Mouse (Mus musculus) spleen, postnatal 4 days (tissue): ENCODE measurements around the gene Ift43.

Experiments used
- DNase-seq, 2 experiments: peaks; one replicate each; pipeline ENCODE4 v3.0.0; 2022; ENCODE audit warnings: low spot score in 2 of 2

Ift43 gene

DNA sequence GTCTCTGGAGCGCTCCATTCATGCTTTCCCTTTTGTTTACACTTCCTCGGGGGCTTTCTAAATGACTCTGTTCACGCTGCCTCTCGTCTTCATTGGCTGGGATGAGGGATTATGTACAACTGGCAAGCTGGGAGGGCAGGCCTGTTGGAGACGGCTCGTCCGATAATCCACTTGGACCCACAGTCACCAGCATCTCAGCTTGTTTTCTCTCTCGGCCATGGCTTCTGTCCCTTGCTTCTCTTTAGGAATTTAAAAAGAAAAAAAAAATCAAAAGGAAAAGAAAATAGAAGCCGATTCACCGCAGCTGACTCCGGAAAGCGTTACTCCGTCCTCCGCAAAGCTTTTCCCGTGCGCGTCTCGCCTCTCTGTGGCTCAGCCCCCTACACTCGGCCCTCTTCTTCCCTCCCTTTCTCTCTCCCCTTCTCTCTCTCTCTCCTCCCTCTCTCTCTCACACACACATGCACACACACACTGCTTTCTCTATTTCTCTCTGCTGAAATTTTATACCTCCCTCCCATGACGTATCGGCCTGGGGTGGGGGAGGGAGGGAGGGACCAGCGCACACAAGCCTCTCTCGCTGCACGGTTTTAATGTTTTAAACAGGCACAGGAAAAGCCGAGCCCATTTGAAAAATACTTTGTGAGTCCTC, 3.7 kb upstream of the Ift43 start, which contains the start of gene Tgfb3:
Tgfb3 (minus strand) TSS at position 489 of the 649 bp plus-strand sequence.
- DNase-seq, result no peak

DNA sequence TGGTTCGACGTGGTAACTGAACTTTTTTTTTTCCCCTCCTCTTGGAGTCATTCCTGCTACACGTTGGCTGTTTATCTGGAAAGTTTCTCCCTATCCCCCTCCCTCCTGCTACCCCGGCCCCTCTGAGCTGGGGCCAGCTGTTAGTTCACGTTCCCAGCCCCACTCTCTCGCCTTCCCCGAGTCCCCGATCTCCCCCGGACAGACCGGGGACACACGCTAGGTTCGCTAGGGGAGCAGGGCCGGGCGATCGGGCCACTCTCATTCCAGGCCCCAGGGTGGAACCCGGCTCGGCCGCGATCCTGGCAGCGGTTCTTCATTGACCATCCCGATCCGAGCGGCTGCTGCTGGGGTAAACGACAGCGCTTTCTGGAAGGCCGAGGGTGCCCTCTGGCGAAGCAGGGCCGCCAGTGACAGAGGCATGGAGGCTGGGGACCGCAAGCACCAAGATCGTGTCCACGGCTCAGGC, 3.1 kb upstream of the Ift43 start:
- DNase-seq, result peak; percentile 78 to 88

DNA sequence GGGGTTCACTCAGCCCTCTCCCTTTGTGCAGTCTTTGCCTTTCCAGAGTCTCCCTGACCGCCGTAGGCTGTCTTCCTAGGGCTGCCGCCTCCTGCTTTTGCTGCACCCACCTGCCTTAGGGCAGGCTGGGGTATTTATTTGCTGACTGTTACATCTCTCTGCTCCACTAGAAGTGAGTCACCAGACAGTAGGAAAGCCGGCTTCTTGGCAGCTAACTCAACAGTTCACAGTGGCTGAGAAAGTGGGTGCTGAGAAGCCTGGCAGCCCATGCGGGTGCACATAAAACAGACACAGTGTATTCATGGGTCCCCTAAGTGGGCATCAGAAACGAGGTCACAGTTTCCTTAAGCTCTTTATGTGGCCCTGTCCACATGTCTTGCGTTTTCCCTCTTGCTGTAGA, 3.5 kb downstream of the Ift43 start:
- no peak for DNase-seq

DNA sequence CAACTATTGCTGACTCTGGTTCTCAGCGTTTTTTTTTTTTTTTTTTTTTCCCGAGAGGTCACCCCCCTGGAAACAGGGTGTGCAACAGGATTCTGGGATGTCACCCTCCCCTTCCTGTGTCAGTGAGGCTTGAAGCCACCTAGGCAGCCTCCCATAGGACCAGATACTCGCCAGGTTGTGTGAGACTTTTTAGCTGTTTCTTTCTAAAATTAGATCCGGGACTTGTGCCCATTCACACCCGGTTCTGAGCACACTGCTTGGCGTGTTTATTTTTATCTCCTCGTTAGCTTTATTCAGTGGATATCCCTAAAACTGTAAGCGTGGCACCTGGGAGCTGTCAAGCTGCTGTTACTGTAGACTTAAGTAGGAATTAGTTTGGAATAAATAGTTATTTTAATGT, 4.2 kb downstream of the Ift43 start:
- no peak for DNase-seq

DNA sequence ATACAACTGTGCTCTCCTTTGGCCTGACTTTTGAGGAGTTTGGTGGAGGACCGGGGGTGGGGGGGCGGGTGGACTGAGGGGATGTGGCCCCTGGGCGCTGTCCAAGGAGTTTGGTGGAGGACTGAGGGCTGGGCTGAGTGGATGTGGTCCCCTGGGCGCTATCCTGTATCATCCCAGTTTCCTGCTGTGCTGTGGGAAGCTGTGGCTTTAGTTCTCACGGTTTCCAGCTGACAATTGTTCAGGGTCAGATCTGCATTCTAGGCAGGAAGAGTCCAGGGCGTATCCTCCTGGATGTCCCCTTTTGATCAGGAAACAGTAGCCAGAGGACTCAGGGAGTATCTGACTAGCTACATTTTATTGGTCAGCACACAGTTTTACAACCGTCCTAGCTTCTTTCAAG, 5.7 kb downstream of the Ift43 start:
- no peak for DNase-seq

DNA sequence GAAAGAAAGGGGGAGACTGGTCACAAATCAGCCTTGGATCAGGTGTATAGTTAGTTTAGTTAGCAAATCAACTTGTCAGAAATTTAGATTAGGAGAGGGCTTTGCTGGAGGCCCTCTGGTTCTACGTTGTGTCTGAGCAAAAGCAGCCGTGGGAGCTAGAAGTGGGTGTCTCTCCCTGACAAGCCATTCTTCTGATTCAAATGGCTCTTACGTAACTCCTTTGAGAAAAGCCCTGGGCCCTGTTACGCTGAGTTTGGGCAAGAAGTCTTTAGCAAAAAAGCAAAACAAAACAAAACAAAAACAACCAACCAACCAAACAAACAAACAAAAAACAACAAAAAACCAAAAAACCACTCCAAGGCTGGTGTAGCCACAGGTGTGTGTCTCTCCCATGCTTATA, 8.4 kb downstream of the Ift43 start:
- no peak for DNase-seq

DNA sequence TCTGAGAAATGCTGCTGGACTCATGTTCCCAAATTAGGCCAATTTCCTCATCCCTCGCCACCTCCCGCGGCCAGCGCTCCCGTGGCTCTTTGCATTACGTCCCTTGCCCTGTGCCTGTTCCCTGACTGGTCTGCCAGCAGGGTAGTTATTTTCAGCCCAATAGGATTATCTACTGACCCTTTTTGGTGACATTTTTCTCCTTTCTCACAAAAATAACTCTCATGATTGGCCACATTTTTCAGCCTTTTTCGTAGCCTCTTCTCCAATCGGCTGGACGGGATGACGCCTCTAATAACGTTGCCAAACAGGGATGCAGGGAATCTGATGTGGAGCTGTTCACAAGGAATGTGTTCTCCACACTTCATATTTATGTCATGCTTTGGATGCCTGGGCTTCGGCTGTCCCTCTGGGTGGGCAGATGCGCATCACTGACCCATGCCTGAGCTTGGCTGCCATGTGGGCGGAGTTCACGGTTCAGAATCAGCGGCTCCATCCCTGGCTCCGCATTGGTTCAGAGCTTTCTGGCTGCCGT, 9.3 kb downstream of the Ift43 start:
- DNase-seq, result no peak

DNA sequence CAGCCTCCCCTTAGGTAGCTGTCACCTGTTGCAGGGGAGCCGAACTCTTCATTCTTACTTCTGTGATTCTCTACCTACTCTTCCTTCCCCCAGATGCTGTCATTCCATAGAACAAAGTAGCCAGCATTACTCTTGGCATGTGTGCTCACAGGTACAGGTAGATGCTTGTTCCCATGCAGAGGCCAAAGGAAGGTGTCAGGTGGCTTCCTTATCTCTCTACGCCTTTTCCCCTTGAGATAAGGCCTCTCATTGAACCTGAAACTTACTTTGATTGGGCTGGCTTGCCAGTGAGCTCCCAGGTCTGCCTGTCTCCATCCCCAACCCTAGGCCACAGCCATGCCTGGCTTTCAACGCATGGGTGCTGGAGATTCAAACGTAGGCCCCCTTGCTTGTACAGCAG, 11.7 kb downstream of the Ift43 start:
- DNase-seq, result no peak

DNA sequence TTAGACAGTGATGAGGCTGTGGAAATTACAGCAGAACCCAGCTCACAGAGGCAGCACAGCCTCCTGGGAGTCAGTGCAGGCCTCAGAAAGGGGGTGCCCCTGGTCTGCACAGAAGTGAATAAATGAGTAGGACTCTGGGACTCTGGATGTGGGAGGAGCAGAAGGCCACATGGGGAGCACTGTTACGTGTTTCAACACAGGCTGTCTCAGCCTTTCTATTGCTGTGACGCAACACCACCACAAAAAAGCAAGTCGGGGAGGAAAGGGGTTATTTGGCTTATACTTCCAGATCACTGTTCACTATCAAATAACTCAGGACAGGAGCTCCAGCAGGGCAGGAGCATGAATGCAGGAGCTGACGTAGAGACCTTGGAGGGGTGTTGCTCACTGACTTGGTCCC, 13.5 kb downstream of the Ift43 start:
- no peak for DNase-seq

DNA sequence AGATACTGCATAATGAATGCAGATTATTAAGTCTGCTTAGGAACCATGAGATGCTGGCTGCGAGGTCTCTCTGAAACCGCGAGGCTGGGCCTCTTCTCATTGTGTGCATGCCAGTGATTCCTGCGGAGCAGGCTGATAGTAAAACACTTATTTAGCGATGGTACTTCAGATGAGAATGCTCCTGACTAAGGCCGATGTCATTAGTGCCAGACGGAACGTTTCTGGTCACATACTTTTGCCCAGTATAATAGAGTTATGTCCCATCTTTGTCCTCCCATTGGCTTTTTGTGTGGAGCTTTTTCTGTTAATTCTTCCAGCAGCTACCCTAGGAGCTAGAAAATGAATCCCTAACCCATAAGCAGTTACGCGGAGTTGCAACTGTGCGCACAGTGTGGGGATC, 15.4 kb downstream of the Ift43 start:
- DNase-seq, result no peak

DNA sequence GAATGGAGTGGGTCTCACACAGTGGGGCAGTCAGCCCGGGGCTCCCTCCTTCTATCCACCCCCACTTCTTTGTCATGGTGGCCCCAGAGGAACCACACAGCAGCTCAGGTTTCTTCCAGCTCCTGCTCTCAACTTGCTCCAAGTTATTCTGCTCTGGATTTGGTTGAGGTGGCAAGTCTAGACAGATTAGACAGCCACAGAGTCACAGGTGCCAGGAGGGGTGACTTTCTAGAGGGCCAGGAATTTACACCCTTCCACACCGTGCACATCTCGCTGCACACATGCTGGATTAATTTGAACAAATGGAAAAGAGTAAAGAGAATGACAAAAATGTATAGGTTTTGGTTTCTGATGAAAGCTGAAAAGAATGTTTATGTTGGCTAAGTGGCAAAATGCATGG, 18.4 kb downstream of the Ift43 start:
- DNase-seq, result no peak

DNA sequence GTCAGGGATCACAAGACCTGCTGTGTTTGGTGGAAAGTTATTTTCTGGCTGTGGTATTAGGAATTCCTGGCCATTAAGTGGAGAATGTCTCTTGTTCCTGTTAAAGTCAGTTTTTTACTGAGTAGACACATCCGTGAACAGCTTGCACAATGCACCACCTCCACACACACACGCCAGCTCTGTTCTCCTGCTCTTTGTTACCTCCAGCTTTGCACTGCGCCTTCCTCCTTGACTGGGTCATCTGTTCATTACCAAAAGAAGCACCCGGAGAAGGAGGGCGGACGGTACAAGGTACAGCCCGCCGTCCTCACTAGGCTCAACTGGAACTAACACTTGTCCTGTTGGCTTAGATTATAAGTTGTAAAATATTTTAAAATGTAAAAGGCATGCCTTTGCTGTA, 20.3 kb downstream of the Ift43 start:
- no peak for DNase-seq

DNA sequence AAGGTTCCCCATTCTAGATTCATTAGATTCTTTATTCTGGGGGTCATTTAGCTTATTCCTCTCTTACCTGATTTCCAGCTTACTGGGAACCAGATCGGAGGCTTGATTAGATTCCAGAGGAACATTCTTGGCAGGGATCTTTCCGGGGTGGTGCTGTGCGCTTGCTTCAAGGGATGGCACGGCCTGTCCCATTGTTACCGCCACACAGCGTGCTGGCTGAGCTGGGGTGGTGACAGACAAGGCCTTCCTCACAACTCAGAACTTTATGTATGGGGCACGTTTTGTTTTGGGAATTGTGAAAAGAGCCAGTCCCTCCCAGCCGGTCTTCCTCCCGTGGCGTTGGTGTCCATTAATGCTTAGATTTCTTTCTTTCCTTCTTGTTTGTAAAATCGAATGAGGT, 21.1 kb downstream of the Ift43 start:
- no peak for DNase-seq

DNA sequence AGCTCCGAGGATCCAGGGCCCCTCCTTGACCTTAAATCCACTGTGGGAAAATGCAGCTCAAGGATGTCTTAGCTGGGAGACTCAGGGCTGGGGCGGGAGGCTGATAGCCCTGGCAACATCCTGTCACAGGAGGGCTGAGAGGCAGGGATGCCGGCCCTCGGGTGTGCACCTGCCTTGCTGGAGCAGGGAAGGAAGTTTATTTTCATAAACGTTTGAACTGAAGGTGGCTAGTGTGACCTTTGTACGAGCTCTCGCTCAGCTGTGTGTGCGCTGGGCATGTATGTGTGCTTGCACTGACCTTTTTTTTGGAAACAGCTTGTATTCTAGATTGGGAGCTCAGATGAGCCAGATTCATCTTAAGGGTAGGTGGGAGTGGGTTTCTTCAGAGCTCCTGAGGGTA, 21.5 kb downstream of the Ift43 start:
- DNase-seq, result no peak

DNA sequence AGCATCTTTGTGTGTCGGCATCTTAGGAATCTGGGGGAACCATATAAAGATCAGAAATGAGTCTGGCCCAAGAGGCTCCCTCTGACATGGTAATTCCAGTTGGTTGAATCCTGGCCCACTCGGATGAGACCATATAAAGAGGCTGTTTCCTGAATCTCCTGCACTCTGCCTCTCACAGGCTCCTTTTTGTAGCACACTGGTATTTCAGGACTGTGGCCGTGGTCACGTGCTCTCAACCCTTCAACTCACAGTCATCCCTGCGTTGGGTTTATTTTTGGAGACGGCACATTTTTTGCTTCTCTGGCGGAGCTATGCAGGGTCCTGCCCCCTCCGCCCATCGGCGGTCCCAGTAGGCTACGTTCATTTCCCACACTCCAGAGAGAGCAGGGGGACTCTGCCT, 22.0 kb downstream of the Ift43 start:
- DNase-seq, result no peak

DNA sequence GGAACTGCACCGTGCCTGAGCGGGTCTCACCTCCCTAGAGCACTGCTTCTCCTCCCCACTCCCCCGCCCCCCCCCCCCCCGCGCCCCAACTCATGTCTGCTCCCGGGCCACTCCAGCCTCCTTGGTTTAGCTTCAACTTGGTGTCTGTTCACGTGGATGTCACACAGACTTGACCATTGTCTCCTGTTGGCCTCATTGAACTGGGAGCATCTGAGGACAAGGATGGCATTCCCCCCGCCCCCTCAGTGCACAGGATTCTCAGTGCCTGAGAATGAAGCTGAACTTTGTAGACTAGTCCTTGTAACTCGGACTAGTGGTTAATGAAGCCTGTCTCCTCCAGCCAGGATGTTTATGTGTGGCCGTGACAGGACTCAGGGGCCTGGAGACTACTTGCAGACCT, 23.2 kb downstream of the Ift43 start:
- DNase-seq, result no peak

DNA sequence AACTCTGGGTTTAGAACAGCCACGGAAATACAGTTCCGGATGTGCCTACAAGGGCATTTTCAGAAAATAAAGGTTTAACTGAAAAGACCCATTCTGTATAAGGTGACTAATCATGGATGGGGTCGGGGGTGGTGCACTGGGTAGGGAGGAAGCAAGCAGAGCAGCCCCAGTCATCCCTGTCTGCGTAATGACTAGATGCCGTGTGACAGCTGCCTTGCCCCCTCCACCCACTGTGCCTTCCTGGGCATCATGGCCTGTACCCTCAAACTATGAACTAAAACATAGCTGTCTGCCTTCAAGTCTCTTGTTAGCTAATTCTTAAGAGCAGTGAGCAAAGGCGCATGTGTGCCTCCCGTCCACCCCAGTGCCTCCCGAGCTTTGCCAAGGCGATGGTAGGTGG, 23.7 kb downstream of the Ift43 start:
- DNase-seq, result no peak

DNA sequence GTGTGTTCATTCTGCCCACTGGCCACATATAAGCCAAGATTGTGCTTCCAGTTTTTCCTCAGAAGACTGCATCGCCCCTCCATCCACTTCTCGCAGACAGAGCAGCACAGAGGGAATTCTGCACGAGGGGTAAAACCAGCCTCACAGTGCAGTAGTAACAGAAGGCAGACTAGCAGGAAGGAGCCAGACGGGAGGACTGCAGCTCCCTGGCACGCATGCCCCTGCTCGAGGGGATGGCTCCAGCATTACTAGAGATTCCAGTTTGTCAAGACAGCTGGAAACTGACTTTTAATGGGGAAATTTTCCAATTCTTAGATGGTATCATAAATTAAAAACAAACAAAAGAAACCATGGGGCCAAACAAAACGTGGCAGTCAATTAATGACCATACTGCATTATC, 25.3 kb downstream of the Ift43 start:
- no peak for DNase-seq

DNA sequence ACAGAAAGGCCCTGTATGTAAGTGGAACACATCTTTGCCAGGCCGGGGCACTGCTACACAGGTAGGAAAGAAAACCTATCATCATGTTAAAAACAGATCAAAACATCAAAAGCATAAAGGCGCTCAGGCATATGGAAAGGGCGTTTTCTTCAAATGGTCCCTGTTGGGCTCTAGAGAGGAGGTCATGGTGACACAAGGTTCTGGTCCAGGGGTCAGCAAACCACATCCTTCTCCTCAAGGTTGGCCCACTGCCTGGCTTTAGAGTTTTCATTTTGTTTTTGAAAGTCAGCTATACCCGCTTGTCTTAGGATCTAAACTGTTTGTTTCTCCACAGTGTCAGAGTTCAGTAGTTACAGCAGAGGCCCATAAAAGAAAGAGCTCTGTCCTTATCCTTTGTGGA, 27.2 kb downstream of the Ift43 start:
- no peak for DNase-seq

DNA sequence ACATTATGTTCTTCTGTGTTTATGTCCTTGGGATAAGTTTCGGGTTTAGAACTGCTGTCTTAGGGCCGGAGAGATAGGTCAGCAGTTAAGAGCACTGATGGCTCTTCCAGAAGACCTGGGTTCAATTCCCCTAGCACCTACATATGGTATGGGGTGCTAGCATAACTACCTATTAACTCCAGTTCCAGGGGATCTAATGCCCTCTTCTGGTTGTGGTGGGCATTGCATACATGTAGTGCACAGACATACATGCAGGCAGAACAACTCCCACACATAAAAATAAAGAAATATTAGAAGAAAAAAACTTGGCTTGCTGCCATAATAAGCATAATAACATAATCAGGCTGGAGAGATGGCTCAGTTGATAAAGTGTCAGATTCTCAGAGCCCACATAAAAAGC, 28.3 kb downstream of the Ift43 start:
- DNase-seq, result peak in 1 of 2 experiments; percentile 25

DNA sequence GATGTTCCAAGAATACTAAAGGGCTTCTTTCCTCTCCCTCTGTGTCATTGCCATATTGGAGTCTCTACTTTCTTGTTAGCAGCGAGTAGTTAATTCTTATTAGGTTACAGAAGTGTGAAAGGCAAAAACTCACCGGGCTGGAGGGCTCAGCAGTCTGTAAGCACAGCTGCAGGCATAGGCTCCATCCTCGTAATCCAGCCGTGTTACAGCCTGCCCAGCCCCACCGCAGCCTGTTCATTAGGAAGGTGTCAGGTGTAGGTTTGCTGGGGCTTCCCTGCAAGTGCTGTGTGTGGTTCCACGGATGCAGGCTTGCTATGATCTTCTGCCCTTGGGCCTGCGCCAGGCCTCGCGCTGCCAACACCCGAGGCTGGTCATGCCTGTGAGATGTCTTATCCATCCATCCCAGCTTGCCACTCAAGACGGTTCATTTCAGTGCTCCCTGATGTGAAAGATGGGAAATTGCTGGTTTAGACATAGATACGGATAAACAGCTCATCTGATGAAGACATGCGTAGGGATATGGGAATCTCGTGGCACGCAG, 34.0 kb downstream of the Ift43 start:
- DNase-seq, result no peak

DNA sequence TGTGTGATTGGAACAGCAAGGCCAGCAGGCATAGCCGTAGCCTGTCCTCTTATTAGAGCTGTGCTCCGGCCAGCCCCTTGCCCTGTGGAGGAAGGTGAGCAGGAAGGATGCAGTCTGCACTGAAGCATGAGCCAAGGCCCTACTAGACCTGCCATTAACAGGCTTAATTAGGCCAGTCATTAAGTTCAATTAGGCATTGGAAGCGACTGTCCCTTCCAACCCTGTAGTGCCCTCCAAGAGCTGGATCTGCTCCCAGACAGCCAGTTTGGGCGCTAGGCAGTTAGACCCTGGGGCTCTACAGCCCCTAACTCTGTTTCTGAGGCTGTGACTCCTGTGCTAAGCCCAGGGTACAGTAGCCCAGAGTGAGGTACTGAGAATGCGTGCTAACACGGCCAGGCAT, 41.7 kb downstream of the Ift43 start:
- no peak for DNase-seq

DNA sequence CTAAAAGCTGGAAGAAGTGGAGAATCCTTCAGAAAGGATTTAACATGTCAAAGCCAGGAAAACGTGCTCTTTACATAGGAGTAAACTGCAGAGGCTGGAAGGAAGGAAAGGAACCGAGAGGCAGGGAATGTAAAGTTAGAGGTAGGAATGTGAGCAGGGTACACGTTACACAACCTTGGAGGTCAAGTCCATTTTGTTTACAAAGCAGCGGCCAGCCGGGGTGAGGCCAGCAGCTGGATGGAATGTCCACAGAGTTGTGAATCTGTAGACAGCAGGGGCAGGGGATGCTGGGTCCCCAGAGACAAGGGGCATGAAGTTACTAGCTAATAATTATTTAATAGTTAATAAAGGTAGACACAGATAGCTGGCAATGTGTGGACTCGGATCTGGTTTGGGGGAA, 45.8 kb downstream of the Ift43 start:
- DNase-seq, result no peak

DNA sequence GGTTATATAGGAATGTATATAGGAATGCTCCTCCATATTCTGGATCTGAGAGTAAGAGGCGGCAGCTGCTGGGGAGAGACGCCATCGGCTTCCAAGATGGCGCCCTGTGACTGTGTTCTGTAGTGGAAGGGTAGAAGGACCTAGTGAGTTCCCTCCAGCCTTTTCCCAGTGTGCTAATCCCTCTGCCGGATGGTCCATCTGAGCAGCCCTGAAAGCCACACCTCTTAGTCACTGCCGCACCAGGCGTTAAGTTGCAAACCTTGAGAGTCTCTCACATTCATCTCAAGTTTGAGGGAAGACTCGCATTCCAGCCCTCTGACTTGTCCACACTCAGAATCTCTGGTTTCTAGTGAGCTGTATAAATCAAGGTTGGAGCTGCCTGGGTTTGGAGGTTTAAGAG, 46.7 kb downstream of the Ift43 start:
- no peak for DNase-seq
